In genomic region chr19:10895708-10896107, GRCm38 (mm10) we compare ENCODE assay signal across 8 mouse cellular contexts. TPM values are rescaled to one million over a fixed set of nuclear protein-coding genes. Genes with fewer than 3 reads are reported as not detected.
A peak's percentile ranks its signal among the peaks of the same experiment; 100 is the strongest.
DNase-seq lines count a peak whose midpoint lies in the region; ATAC-seq and TF ChIP-seq lines count a peak whose summit lies in the region.

No protein-coding gene starts in this region.

- no peak for TF ChIP-seq EP300 in CH12.LX (IDR thresholded peaks at IDR 0.05; ENCODE audit: low read length)

- TF ChIP-seq POLR2A in CH12.LX (IDR thresholded peaks at IDR 0.05; ENCODE audit: low read depth, low read length) = no peak

- 2% methylated on average over 16 of the region's 16 CpGs for WGBS in heart, embryonic 12.5 days
- under 1% methylated on average over 16 of the region's 16 CpGs for WGBS in embryonic facial prominence, embryonic 12.5 days
- WGBS in limb, embryonic 12.5 days = 2% methylated on average over 16 of the region's 16 CpGs
- under 1% methylated on average over 16 of the region's 16 CpGs for WGBS in stomach, embryonic 15.5 days

- intact Hi-C loops in heart, postnatal 25 days (cut with DNase I) = loop anchor here (1.0 to 2.0 kb wide), 2 partner anchors 15 to 54 kb away; partner anchors contain the start of gene Ccdc86

- H3K9ac ChIP-seq in heart, embryonic 12.5 days = peak overlapping the region; percentile 96
- peak overlapping the region; percentile 85 for H3K9ac ChIP-seq in CH12.LX (ENCODE audit: insufficient read depth, low read depth)
- H3K9ac ChIP-seq in embryonic facial prominence, embryonic 12.5 days = peak overlapping the region; percentile 94
- peak overlapping the region; percentile 87 for H3K9ac ChIP-seq in limb, embryonic 12.5 days (replicated peaks)
- peak overlapping the region; percentile 86 for H3K9ac ChIP-seq in stomach, embryonic 15.5 days

- dilution Hi-C loops in CH12.LX (cut with MboI; ENCODE audit: extremely low pct_ligation_motif_present, extremely low pct_unique_long_range_greater_than_20kb, low sequenced_read_pairs) = no loop called here

- H3K4me3 ChIP-seq in heart, embryonic 12.5 days = peak overlapping the region; percentile 94
- H3K4me3 ChIP-seq in CH12.LX (replicated peaks in 1 of 3; ENCODE audit: low read depth in 2 of 3, low read length in 2 of 3, poor library complexity in 1 of 3) = peak overlapping the region; percentile 91 to 98 (median 92)
- H3K4me3 ChIP-seq in embryonic facial prominence, embryonic 12.5 days = peak overlapping the region; percentile 91
- peak overlapping the region; percentile 92 for H3K4me3 ChIP-seq in limb, embryonic 12.5 days (replicated peaks)
- peak overlapping the region; percentile 86 for H3K4me3 ChIP-seq in stomach, embryonic 15.5 days (replicated peaks)

- 0 out of 2 replicates have a peak, but pooled peaks cover 2% of the 10 kb centered on the region for H3K9me3 ChIP-seq in heart, embryonic 12.5 days (replicated peaks)
- peaks cover 5% of the 10 kb centered on the region for H3K9me3 ChIP-seq in CH12.LX (replicated peaks; ENCODE audit: low read length)
- no peaks in the 10 kb centered on the region for H3K9me3 ChIP-seq in embryonic facial prominence, embryonic 12.5 days
- H3K9me3 ChIP-seq in limb, embryonic 12.5 days = no peaks in the 10 kb centered on the region
- H3K9me3 ChIP-seq in stomach, embryonic 15.5 days = no peaks in the 10 kb centered on the region

- peaks cover 34% of the 10 kb centered on the region for H3K36me3 ChIP-seq in heart, embryonic 12.5 days
- H3K36me3 ChIP-seq in CH12.LX (replicated peaks in 1 of 2; ENCODE audit: control insufficient read depth in 1 of 2, insufficient read depth in 1 of 2, low read length in 1 of 2) = peaks cover 35 to 40% of the 10 kb centered on the region in 2 experiments
- H3K36me3 ChIP-seq in embryonic facial prominence, embryonic 12.5 days = peaks cover 34% of the 10 kb centered on the region
- peaks cover 36% of the 10 kb centered on the region for H3K36me3 ChIP-seq in limb, embryonic 12.5 days
- H3K36me3 ChIP-seq in stomach, embryonic 15.5 days = peaks cover 30% of the 10 kb centered on the region

- H3K27me3 ChIP-seq in heart, embryonic 12.5 days (replicated peaks) = no peaks in the 10 kb centered on the region
- no peaks in the 10 kb centered on the region for H3K27me3 ChIP-seq in CH12.LX (replicated peaks)
- H3K27me3 ChIP-seq in embryonic facial prominence, embryonic 12.5 days = no peaks in the 10 kb centered on the region
- H3K27me3 ChIP-seq in limb, embryonic 12.5 days = no peaks in the 10 kb centered on the region
- no peaks in the 10 kb centered on the region for H3K27me3 ChIP-seq in stomach, embryonic 15.5 days (replicated peaks)

- DNase-seq in heart, postnatal 25 days (ENCODE audit: low spot score) = no peak
- no peak for DNase-seq in CH12.LX (ENCODE audit: extremely low read depth)
- no peak for DNase-seq in ovary, postnatal 10 days (ENCODE audit: low spot score)

- no peak for TF ChIP-seq RAD21 in CH12.LX (IDR thresholded peaks at IDR 0.05; ENCODE audit: low read depth, low read length)

- peaks cover 39% of the 10 kb centered on the region for H3K79me2 ChIP-seq in CH12.LX (replicated peaks; ENCODE audit: control insufficient read depth, extremely low read depth, insufficient read depth, poor library complexity, severe bottlenecking)

- ATAC-seq in heart, embryonic 12.5 days (ENCODE audit: insufficient number of reproducible peaks, low FRiP score) = no peak
- no peak for ATAC-seq in embryonic facial prominence, embryonic 12.5 days (ENCODE audit: insufficient number of reproducible peaks, insufficient read depth, low FRiP score, low TSS enrichment)
- no peak for ATAC-seq in limb, embryonic 12.5 days (ENCODE audit: insufficient number of reproducible peaks, insufficient read depth, low FRiP score, low TSS enrichment, low read depth)
- ATAC-seq in stomach, embryonic 15.5 days (ENCODE audit: insufficient read depth, low FRiP score, low read depth) = no peak
- no peak for ATAC-seq in erythroid progenitor cell, adult 5-6 weeks (replicated peaks; ENCODE audit: low FRiP score, poor library complexity, severe bottlenecking)

- peak overlapping the region; percentile 95 for H3K27ac ChIP-seq in heart, embryonic 12.5 days (ENCODE audit: poor library complexity, severe bottlenecking)
- H3K27ac ChIP-seq in CH12.LX (ENCODE audit: insufficient read depth, low read depth) = no peak overlapping the region
- H3K27ac ChIP-seq in embryonic facial prominence, embryonic 12.5 days = peak overlapping the region; percentile 94
- H3K27ac ChIP-seq in limb, embryonic 12.5 days = peak overlapping the region; percentile 94
- peak overlapping the region; percentile 94 for H3K27ac ChIP-seq in stomach, embryonic 15.5 days

- TF ChIP-seq CTCF in CH12.LX (conservative IDR thresholded peaks at IDR 0.05 in 1 of 2, IDR thresholded peaks at IDR 0.05 in 1 of 2; ENCODE audit: low read depth in 2 of 2, low read length in 2 of 2) = no peak

- H3K4me2 ChIP-seq in heart, embryonic 12.5 days = peak overlapping the region; percentile 97
- H3K4me2 ChIP-seq in CH12.LX (ENCODE audit: insufficient read depth, low read depth, poor library complexity, severe bottlenecking) = peak overlapping the region; percentile 93
- H3K4me2 ChIP-seq in embryonic facial prominence, embryonic 12.5 days (replicated peaks) = peak overlapping the region; percentile 80
- H3K4me2 ChIP-seq in limb, embryonic 12.5 days = peak overlapping the region; percentile 77
- peak overlapping the region; percentile 72 for H3K4me2 ChIP-seq in stomach, embryonic 15.5 days

- in situ Hi-C loops in CH12.LX (cut with MboI; ENCODE audit: low pct_ligation_motif_present, low pct_unique_long_range_greater_than_20kb, low sequenced_read_pairs) = no loop called here

- H3K4me1 ChIP-seq in heart, embryonic 12.5 days (replicated peaks) = peaks cover 34% of the 10 kb centered on the region
- peaks cover 6 to 18% of the 10 kb centered on the region in 2 experiments; a peak in 3 of 4 replicates for H3K4me1 ChIP-seq in CH12.LX (ENCODE audit: control insufficient read depth in 1 of 2, insufficient read depth in 2 of 2)
- peaks cover 12% of the 10 kb centered on the region for H3K4me1 ChIP-seq in embryonic facial prominence, embryonic 12.5 days
- H3K4me1 ChIP-seq in limb, embryonic 12.5 days (replicated peaks) = peaks cover 15% of the 10 kb centered on the region
- H3K4me1 ChIP-seq in stomach, embryonic 15.5 days = peaks cover 11% of the 10 kb centered on the region

RNA-seq across cellular contexts. Expression of gene Prpf19, which starts 0.7 kb away (rescaled TPM):
- polyA plus RNA-seq in heart, embryonic 12.5 days (2016; fragmentation: Nextera tagmentation; extraction: Ambion mirVana) = 24.9 and 26.2 TPM in 2 replicates
- total RNA-seq in heart, postnatal 25 days (2021) = 100 to 1,000 TPM; 213 to 229 TPM
- total RNA-seq in CH12.LX (2012; rRNA removed) = 115 and 153 TPM in 2 replicates
- 357 and 364 TPM in 2 replicates for total RNA-seq in CH12.LX (2014; rRNA removed)
- 244 and 355 TPM in 2 replicates for polyA plus RNA-seq in CH12.LX (2012; ENCODE audit: insufficient read length, low read depth)
- polyA plus RNA-seq in embryonic facial prominence, embryonic 12.5 days (2016; fragmentation: Nextera tagmentation; extraction: Ambion mirVana) = 41.5 and 42.1 TPM in 2 replicates
- 44.9 and 50.3 TPM in 2 replicates for polyA plus RNA-seq in limb, embryonic 12.5 days (2016; fragmentation: Nextera tagmentation; extraction: Ambion mirVana)
- polyA plus RNA-seq in stomach, embryonic 15.5 days (2015; fragmentation: Nextera tagmentation; extraction: Ambion mirVana) = 37.9 and 42.6 TPM in 2 replicates
- total RNA-seq in erythroid progenitor cell, adult 5-6 weeks (2015; ENCODE audit: low replicate concordance) = 18.4 and 19.5 TPM in 2 replicates
- total RNA-seq in erythroid progenitor cell, adult 5-6 weeks (2017; ENCODE audit: low replicate concordance) = 17.7 and 21.6 TPM in 2 replicates

RNA-seq across cellular contexts. Expression of gene Tmem109, which starts 13.9 kb away (rescaled TPM):
- 67.4 and 70.9 TPM in 2 replicates for polyA plus RNA-seq in heart, embryonic 12.5 days (2016; fragmentation: Nextera tagmentation; extraction: Ambion mirVana)
- total RNA-seq in heart, postnatal 25 days (2021) = 10 to 100 TPM; 82.8 to 87.8 TPM
- total RNA-seq in CH12.LX (2012; rRNA removed) = 32.9 and 34.0 TPM in 2 replicates
- total RNA-seq in CH12.LX (2014; rRNA removed) = 14.8 and 17.9 TPM in 2 replicates
- 46.3 and 51.5 TPM in 2 replicates for polyA plus RNA-seq in CH12.LX (2012; ENCODE audit: insufficient read length, low read depth)
- 73.2 and 75.8 TPM in 2 replicates for polyA plus RNA-seq in embryonic facial prominence, embryonic 12.5 days (2016; fragmentation: Nextera tagmentation; extraction: Ambion mirVana)
- 68.7 and 73.7 TPM in 2 replicates for polyA plus RNA-seq in limb, embryonic 12.5 days (2016; fragmentation: Nextera tagmentation; extraction: Ambion mirVana)
- 112 and 118 TPM in 2 replicates for polyA plus RNA-seq in stomach, embryonic 15.5 days (2015; fragmentation: Nextera tagmentation; extraction: Ambion mirVana)
- 4.7 and 9.6 TPM in 2 replicates for total RNA-seq in erythroid progenitor cell, adult 5-6 weeks (2015; ENCODE audit: low replicate concordance)
- total RNA-seq in erythroid progenitor cell, adult 5-6 weeks (2017; ENCODE audit: low replicate concordance) = 4.4 and 14.0 TPM in 2 replicates

RNA-seq across cellular contexts. Expression of gene Zp1, which starts 24.7 kb away (rescaled TPM):
- not detected in 2 replicates for polyA plus RNA-seq in heart, embryonic 12.5 days (2016; fragmentation: Nextera tagmentation; extraction: Ambion mirVana)
- not detected for total RNA-seq in heart, postnatal 25 days (2021)
- total RNA-seq in CH12.LX (2012; rRNA removed) (not detected in 2 replicates), CH12.LX (2014; rRNA removed) (0.26 TPM in 1 of 2 replicates, not detected in the other)
- polyA plus RNA-seq in CH12.LX (2012; ENCODE audit: insufficient read length, low read depth) = not detected in 2 replicates
- polyA plus RNA-seq in embryonic facial prominence, embryonic 12.5 days (2016; fragmentation: Nextera tagmentation; extraction: Ambion mirVana) = 0.10 TPM in 1 of 2 replicates, not detected in the other
- not detected in 2 replicates for polyA plus RNA-seq in limb, embryonic 12.5 days (2016; fragmentation: Nextera tagmentation; extraction: Ambion mirVana)
- polyA plus RNA-seq in stomach, embryonic 15.5 days (2015; fragmentation: Nextera tagmentation; extraction: Ambion mirVana) = not detected in 2 replicates
- total RNA-seq in erythroid progenitor cell, adult 5-6 weeks (2015; ENCODE audit: low replicate concordance) = not detected in 2 replicates
- not detected in 2 replicates for total RNA-seq in erythroid progenitor cell, adult 5-6 weeks (2017; ENCODE audit: low replicate concordance)

RNA-seq across cellular contexts. Expression of gene Tmem132a, which starts 26.0 kb away (rescaled TPM):
- polyA plus RNA-seq in heart, embryonic 12.5 days (2016; fragmentation: Nextera tagmentation; extraction: Ambion mirVana) = 61.5 and 62.2 TPM in 2 replicates
- total RNA-seq in heart, postnatal 25 days (2021) = 10 to 100 TPM; 15.6 to 17.9 TPM
- 2.0 and 2.9 TPM in 2 replicates for total RNA-seq in CH12.LX (2012; rRNA removed)
- total RNA-seq in CH12.LX (2014; rRNA removed) = 0.05 TPM in 1 of 2 replicates, not detected in the other
- 20.2 and 22.9 TPM in 2 replicates for polyA plus RNA-seq in CH12.LX (2012; ENCODE audit: insufficient read length, low read depth)
- 130 and 135 TPM in 2 replicates for polyA plus RNA-seq in embryonic facial prominence, embryonic 12.5 days (2016; fragmentation: Nextera tagmentation; extraction: Ambion mirVana)
- 137 and 142 TPM in 2 replicates for polyA plus RNA-seq in limb, embryonic 12.5 days (2016; fragmentation: Nextera tagmentation; extraction: Ambion mirVana)
- 59.9 and 65.6 TPM in 2 replicates for polyA plus RNA-seq in stomach, embryonic 15.5 days (2015; fragmentation: Nextera tagmentation; extraction: Ambion mirVana)
- total RNA-seq in erythroid progenitor cell, adult 5-6 weeks (2015; ENCODE audit: low replicate concordance) = not detected in 2 replicates
- total RNA-seq in erythroid progenitor cell, adult 5-6 weeks (2017; ENCODE audit: low replicate concordance) = not detected in 2 replicates

RNA-seq across cellular contexts. Expression of gene Ptgdr2, which starts 41.3 kb away (rescaled TPM):
- 0.09 TPM in 1 of 2 replicates, not detected in the other for polyA plus RNA-seq in heart, embryonic 12.5 days (2016; fragmentation: Nextera tagmentation; extraction: Ambion mirVana)
- total RNA-seq in heart, postnatal 25 days (2021) = under 1 TPM in 1 of 2 experiments, not detected in 1; 0.08 TPM
- total RNA-seq in CH12.LX (2012; rRNA removed) (0.13 and 0.17 TPM in 2 replicates), CH12.LX (2014; rRNA removed) (not detected in 2 replicates)
- not detected in 2 replicates for polyA plus RNA-seq in CH12.LX (2012; ENCODE audit: insufficient read length, low read depth)
- polyA plus RNA-seq in embryonic facial prominence, embryonic 12.5 days (2016; fragmentation: Nextera tagmentation; extraction: Ambion mirVana) = 0.14 and 0.18 TPM in 2 replicates
- polyA plus RNA-seq in limb, embryonic 12.5 days (2016; fragmentation: Nextera tagmentation; extraction: Ambion mirVana) = 0.10 TPM in 1 of 2 replicates, not detected in the other
- 0.08 TPM in 1 of 2 replicates, not detected in the other for polyA plus RNA-seq in stomach, embryonic 15.5 days (2015; fragmentation: Nextera tagmentation; extraction: Ambion mirVana)
- total RNA-seq in erythroid progenitor cell, adult 5-6 weeks (2015; ENCODE audit: low replicate concordance) = not detected in 2 replicates
- not detected in 2 replicates for total RNA-seq in erythroid progenitor cell, adult 5-6 weeks (2017; ENCODE audit: low replicate concordance)
